Mouse (Mus musculus) heart, adult 8-10 months (tissue): ENCODE measurements around the gene Glrx5. TPM values are rescaled to one million over a fixed set of nuclear protein-coding genes. Genes with fewer than 3 reads are reported as not detected.

Experiments used
- DNase-seq: peaks from one replicate; pipeline ENCODE4 v3.0.0; 2022; ENCODE audit warnings: low spot score
- total RNA-seq, 4 experiments: library from RNA; stranded (reverse); gene quantifications; 2 replicates each; pipeline ENCODE4 v1.2.4; 2022

Glrx5 gene
- total RNA-seq, 4 experiments from 2014 or later, result 74.2 to 104 (median 85.4) TPM

DNA sequence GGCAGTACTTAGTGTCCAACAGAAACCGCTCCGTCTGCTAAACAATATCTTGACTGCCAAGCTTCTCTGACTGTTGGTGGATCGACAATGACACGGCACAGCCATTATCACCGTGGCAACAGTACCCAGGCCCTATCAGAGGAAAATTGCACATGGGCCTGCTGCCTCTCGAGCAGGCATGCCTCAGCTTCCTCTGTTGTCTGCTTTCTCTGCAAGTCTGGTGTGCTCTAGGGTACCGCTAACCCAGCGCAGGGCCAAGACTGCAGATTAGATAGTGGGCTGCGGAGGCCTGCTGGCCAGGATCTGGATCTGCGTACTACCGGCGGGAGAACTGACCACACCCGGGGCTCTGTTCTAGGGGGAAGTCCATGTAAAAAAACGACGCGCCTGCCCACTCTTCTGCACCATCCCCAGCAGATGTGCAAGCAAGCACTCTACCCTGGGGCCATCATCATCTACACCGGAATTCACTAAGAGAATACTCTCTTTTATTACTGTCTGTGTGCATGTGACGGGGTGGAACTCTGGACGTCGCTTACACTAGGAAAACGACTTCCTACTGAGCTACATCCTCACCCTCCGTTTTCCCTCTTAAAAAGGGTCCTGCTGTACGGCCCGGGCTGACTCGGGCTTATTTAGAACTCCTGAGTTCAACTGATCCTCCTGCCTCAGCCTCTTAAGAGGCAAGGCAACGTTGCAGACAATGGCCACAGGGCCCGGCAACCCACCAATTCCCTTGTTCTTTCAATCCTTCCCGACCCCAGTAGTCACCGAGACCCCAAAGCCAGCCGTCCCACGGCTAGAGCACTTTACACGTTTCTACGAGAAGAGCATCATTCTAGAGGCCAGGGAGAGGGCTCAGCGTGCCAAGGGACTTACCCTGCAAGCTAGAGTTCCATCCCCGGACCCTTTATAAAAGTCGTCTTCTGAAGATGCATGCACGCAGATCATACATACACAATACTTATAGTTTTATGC is 1.1 kb upstream of the Glrx5 start:
- no peak for DNase-seq

- DNase-seq, result no peak
Measured at GRCm38 (mm10) chr12:105032832-105033775, 616 bp downstream of the Glrx5 start.

DNA sequence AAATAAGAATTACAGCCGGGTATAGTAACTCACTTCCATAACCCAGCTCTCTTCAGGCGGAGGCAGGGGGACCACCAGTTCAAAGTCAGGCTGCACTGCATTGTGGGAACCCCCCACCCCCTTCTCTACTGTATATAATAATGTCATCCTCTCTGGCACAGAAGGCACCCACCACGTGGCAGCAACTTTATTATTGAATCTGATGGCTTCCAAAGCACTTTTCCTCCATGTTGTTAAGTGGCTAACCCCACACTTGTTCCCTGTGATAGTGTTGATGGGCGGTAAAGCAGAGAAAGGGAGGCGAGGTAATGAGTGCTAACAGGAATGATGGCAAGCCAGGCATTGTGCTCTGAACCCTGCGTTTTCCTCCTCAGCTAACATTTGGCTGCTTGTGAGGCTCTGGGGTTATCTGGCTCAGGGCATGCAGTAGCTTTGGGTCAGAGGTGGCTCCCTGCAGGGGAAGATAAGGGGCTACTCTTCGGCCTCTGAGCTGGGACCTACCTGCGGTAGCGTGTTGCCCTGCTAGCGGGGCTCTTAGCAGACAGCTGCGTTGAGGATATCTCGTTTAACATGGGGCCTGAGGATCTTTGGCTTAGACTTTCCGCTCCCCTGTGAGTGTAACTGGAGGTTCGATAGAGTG is 1.8 kb downstream of the Glrx5 start:
- no peak for DNase-seq

- DNase-seq, result no peak
Measured at GRCm38 (mm10) chr12:105038211-105038610, 5.7 kb downstream of the Glrx5 start.

GRCm38 (mm10) chr12:105038918-105039317 is 6.4 kb downstream of the Glrx5 start:
- DNase-seq, result no peak

GRCm38 (mm10) chr12:105039578-105040289 is 7.2 kb downstream of the Glrx5 start:
- no peak for DNase-seq

GRCm38 (mm10) chr12:105040950-105041349 is 8.5 kb downstream of the Glrx5 start:
- no peak for DNase-seq

DNA sequence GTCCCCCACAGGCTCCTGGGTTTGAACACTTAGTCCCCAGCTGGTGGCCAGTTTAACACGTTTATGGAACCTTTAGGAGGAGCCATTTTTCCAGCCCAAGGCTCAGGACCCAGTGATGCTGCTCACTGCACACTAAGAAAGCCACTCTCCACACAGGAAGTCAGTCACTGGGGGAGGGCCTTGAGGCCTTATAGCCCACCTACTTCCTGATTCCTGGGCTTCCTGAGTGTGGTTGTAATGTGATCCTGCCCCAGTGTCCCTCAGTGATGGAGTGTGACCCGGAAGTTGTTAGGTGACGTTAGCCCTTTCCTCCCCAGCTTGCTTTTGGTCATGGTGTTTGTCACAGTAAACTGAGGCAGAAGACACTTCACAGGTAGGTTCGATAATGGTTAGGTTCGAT is 10.6 kb downstream of the Glrx5 start:
- no peak for DNase-seq

DNA sequence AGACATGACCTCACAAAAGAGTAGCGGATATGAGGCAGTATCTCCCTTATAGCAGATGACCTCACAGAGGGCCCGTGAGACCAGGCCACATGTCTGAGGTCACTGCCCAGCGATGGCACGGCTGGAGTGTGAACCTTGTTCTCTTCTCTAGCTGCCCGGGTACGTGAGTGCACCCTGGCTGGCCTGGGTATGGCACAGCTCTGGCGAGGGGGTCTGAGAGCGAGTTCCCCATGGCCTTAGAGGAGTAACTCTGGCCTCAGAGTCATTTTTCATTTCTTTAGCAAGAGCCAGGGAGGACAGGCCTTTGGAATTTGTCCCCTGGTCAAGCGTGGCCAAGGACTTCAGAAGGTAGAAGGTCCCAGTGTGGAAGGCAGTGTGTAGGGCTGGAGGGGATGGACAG is 12.3 kb downstream of the Glrx5 start:
- no peak for DNase-seq

- no peak for DNase-seq
Measured at GRCm38 (mm10) chr12:105048301-105048863, 15.9 kb downstream of the Glrx5 start.

DNA sequence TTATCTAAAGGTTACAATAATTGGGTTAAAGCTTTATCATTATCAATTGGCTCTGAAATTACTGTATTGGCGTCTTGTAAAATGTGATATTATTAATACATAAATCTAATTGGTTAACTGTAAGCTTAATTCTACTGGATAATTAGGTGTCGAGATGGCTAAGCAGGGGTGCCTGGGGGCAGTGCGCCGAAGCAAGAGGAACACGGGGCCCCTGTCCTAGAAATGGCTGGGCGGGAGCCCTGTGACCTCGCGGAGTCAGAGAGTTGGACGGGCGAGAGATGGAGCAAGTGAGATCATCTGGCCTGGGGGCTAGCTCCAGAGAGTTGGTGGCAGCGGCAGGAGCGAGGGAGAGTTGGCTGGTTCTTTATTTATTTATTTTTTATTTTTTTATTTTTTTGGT is 17.3 kb downstream of the Glrx5 start:
- DNase-seq, result no peak

GRCm38 (mm10) chr12:105050898-105051297 is 18.4 kb downstream of the Glrx5 start:
- peak; percentile 35 for DNase-seq

GRCm38 (mm10) chr12:105054041-105054440 is 21.6 kb downstream of the Glrx5 start:
- DNase-seq, result no peak

DNA sequence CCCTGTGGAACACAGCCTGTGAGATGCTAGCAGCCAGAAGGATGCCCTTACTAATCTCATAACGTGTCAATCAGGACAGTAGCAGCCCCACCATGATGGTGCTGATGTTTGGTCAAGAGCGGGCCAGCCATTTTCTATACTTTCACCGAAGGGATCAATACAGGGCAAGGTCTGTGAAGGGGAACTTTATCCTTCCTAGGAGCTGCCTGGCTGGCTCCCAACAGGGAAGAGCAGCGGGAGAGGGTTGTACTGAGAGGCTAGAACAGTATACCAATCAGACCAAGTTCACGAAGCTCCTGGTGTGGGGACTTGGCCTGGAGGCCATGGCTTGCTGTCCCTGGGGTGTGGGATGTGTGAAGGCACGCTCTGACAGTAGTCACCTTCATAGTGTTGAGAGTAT is 22.8 kb downstream of the Glrx5 start:
- no peak for DNase-seq

DNA sequence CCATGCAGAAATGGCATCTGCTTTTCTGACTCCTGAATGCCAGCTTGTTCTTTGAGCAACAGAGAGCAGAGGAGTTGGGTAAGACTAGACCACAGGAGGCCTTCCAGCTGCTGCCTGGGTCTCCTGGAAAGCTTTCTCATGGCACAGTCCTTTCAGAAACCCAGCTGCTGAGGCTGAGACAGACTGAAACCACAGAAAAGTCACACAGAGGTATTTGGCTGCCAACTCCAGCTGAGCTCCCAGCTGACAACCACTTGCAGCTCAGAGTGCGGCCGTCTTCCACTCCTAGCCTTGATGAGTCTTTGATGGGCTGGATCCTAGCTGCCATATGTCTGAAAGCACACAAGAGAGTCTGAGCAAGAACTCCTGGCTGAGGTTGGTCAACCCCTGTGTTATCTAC is 27.5 kb downstream of the Glrx5 start:
- no peak for DNase-seq

DNA sequence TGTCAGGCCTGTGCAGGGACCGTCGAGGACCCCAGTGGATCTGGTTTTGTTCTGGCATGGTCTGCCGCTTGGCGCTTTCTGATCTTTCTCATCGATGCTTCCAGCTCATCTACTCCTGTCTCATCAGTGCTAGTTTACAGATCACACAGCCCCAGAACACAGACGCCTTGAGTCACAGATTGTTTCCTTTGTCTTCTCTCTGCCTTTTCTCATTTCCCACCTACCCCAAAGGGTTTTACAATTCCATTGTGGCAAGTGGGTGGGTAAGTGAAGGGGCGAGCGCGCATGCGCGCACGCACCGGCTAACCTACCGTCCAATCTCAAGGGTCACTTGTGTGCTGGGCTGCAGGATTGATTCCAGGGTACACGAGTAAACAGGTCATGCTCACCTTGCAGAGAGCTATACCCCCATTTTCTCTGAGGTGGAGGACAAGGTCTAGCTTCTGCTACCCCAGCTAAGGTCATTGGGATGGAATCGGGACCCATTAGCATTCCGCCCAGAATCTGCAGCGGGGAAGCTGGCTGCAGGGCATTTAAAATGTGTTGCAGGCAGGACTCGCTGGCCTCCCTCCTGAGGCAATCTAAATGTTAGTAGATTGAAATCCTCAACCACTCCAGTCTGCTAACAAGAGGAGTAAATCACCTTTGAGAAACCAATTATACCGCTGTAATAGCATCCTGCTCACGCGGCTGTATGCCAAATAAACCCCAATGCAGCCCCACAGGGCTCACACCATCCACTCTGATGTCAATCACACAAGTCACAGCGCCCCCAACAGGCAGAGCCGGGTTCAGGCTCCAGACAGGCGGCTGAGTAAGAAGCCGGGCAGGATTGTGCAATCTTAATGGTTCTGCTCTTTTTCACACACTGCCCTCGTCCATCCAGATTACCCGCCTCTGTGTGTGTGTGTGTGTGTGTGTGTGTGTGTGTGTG is 31.0 kb downstream of the Glrx5 start:
- no peak for DNase-seq

- no peak for DNase-seq
Measured at GRCm38 (mm10) chr12:105064168-105064567, 31.7 kb downstream of the Glrx5 start.

- DNase-seq, result no peak
Measured at GRCm38 (mm10) chr12:105065119-105065518, 32.6 kb downstream of the Glrx5 start.

DNA sequence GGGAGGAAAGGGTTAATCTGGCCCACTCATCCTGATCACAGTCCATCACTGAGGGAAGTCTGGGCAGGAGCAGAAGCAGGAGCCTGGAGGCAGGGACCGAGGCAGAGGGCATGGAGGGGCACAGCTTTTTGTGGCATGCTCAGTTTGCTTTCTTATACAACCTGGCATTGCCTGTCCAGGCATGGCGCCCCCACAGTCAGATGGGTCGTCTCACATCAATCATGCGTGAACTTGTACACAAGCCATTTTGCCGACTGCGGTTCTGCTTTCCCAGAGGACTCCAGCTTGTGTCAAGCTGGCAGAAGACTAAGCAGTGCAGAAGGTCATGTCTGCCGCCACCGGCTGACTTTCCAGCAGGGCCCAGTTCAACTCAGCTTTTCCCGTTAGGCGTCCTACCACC is 34.0 kb downstream of the Glrx5 start:
- DNase-seq, result no peak

DNA sequence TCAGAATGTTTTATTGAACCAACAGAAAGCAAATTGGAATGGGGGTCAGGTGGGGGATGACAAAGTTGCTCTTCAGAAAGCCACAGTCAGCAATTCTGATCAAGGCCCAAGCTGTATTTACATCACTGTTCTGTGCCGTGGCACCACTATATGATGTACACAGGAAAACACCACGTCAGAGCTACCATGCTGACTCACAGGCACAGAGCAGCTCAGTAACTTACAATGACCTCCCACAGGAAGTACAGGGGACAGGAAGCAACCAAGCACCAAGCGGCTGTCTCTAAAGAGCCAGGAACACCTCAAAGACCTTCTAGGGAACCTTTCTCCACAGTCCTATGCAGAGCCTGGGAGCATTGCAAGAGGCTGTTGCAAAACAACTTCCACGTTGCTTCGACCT is 36.4 kb downstream of the Glrx5 start:
- no peak for DNase-seq
